Mouse (Mus musculus) R1 (cell line): ENCODE results near the gene 5430427O19Rik.

Experiments
- DNase-seq: peaks from one replicate; pipeline ENCODE4 v3.0.0-alpha.2; 2018; ENCODE audit warnings: low read depth, low spot score

5430427O19Rik gene

DNA sequence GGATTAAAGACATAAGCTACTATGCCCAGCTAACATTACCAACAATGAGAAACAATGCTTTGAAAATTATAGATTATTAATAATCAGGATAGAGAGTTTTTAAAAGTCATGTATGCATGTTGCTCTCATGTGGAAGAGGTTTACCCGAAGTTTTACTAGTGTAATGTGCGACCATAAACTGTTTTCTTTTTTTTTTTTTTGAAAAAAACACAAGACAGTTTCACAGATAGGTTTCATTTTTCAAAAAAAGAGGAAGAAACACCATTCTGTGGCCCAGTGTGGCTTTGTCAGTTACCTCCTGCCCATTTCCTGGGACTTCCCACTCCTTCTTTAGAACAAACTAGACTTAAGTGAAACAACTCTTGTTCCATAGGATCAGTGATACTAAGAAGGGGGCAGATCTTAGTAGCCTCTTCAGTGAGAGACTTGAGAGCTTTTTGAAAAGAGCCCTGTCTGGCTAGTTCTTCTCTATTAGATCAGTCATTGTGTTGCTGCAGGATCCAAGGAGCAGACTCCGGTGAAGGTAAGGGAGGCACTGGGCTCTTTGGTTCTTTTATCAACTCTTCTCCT lies at the start of gene 5430427O19Rik:
5430427O19Rik (plus strand) TSS at position 441 of the 570 bp plus-strand sequence.
- no peak for DNase-seq

DNA sequence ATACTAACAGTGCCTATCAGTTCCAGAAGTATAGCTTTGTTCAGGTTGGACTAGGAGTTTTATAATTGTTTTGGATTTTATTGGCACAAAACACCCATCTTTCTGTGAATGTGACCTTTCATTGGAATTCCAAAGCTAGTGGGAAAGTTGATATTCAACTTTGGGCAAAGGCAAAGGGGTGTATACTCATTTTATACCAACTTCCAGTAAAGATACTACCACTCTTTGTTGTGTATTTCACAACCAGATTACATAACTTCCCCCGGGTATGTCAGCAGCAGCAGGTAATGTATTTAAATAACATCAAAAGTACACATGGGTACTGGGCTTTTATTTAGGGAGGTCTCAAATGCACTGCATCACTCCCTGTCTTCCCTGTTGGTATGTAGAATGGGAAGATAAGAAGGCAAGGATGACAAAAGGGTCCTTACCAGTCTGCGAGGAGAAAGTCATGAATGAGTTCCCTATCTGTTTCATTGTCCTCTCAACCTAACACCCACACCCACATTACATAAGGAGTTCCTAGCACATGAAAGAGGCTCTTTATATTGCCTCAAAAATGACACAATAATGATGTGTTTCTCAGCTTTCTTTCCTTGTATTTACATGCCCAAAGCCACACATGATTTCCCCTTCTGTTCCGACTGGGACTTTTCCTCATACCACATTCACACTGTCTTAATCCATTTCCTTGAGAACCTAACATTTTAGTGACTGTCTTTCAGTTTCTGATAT lies 42.3 kb upstream of the 5430427O19Rik start:
- DNase-seq, result no peak

DNA sequence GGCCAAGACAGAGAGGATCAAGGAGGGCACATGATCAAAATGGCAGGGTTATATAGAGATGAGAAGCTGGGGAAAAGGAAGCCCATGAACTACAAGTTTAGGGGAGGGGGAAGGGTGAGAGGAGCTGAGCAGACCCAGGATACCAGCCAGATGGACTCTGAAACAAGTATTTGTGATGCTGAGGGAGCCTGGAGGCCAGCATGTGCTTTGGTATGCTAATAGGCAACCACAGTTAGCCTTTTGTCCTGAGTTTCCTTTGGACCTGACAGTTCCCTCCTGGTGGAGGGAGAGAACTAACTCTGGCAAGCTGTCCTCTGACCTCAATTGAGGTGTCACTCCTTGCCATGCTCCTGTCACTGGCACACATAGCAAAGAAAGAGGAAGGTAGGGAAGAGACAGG lies 41.2 kb upstream of the 5430427O19Rik start:
- DNase-seq, result peak; percentile 53

DNA sequence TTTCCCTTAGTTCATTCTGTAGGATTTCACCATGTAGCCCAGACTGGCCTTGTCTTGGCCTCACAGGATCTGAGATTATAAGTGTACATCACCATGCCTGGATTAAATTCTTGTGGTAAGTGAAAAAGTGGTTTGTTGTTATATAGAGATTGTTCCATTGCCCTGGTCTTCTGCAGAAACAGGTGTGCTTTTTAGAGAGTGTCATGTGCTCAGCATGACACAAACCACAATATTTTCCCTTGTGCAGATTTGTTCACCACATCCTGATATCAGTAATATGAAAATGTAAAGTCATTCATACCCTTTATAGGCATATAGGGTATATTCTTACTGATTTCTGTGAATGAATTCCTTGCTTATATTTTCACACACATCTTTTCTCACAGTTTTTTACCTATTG lies 31.0 kb upstream of the 5430427O19Rik start:
- no peak for DNase-seq

DNA sequence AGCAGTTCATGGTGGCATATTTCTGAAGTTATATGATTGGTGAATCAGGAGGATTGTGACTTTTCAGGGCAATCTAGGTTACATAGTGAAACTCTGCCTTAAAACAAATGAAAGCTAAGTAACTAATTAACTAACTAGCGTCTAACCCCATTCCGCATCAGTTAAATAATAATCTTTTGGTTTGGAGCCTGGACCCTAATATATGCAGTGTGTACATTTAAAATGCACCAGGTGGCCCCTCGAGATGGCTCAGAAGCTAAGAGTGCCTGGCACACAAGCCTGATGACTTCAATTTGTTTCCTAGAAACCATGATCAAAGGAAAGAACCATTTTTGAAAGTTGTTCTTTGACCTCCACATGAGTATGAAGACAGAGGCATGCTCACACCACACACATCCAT lies 14.2 kb upstream of the 5430427O19Rik start:
- DNase-seq, result no peak

DNA sequence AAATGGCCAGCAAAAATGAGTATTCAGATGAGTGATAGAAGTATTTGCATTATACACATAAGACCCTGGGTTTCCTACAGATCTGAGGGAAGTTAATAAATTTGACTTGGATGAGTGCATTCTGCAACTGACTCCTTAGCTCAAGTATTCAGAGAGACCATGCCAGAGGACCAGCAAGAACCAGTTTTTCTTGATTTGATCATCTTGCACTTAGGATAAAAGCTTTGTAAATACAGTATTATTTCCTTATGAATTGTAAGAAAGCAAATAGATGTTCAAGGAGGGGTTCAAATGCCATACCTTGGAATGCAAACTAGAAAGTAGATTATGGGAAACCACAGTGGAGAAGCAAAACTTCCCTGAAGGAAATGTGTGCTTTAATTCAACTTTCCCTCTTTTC lies 13.0 kb upstream of the 5430427O19Rik start:
- no peak for DNase-seq

DNA sequence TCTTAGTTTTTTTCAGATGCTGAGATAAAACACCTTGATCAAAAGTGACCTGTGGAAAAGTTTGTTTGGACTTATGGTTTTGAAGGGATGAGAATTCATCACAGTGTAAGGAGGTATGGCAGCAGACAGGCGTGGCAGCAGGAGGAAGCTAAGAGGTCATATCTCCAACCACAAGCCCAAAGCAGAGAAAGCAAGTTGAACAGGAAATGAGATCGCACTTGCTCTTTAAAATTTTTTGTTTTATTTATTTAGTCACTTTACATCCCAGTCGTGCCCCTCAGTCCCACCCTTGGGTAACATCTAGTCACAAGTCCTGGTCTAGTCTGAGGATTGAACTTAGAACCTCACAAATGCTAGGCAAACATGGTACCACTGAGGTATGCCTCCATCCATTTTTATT lies 2.1 kb upstream of the 5430427O19Rik start:
- no peak for DNase-seq

DNA sequence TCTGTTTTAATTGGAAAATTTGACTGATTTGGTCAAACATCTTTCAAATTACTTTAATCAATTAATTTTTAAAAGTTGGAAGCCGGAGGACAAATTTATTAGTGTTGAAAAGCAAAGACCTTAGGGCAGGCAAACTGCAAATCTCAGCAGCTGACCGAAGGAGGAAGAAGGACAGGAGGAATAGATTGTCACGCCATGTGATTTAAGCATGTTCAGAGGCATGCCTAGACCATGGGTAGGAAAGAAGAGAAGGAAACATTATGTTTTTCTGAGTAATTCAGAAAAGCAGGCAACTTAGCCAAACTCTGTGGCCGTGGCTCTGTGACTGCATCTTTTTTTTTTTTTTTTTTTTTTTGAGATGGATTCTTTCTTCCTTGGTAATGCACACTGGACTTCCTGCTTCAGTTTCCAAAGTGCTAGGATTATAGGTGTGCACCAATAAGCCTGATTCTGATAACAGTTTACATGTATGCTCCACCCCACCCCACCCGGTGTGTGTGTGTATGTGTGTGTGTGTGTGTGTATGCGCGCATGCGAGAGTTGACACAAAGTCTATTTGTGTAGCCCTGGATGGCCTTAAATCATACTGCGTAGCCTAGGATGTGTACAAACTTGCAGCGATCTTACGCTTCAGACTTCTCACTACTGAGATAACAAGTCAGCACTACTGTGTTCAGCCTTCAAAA lies 1.4 kb downstream of the 5430427O19Rik start:
- DNase-seq, result no peak

DNA sequence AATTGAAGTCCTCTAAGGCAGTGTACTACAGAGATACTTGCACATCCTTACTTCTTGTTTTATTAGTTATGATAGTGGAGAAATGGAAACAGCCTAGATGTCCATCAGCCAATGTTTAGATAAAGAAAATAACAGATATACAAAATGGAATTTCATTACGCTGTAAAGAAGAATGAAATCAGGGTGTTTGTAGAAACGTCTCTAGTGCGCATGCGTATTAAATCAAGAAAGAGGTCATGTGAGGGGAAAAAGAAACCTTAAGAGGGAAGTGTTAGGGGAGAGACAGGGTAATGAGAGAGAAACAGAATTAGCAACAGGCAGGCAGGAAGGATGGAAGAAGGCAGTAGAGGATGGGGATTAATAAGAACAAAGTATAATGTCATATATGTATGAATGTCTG lies 4.2 kb downstream of the 5430427O19Rik start:
- no peak for DNase-seq

DNA sequence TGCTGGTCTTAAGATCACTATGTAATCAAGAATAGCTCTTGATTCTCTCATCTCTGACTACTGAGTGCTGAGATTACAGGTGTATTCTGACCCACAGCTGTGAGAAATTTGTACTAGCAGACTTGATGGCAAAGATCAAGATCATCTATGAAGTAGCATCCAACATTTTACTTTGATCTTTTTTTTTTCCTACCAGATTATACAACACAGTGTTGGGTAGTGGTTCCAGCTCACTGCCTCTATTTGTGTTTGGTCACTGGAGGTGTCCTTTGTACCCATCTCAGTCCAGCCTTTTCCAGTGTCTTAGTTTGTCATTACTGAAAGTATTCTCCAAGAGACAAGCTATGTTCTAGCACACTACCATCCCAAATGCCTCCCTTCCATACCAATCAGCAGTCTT lies 5.8 kb downstream of the 5430427O19Rik start:
- DNase-seq, result no peak

DNA sequence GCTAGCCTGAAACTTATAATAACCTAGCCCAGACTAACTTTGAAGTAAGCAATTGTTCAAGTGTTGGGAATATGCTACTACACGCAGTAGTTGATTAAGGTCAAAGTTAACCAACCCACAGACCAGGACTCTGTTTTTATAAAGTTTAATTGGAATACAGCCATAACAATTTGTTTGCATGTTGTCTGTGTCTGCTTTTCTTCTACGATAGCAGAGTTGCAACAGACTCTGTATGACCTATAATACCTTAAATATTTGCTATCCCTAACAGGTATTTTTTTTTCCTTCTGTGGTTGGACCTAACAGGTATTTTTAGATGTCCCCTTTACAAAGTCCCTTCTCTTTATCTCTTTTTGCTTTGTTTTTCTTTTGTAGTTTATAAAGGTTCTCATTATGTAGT lies 7.6 kb downstream of the 5430427O19Rik start:
- DNase-seq, result no peak

DNA sequence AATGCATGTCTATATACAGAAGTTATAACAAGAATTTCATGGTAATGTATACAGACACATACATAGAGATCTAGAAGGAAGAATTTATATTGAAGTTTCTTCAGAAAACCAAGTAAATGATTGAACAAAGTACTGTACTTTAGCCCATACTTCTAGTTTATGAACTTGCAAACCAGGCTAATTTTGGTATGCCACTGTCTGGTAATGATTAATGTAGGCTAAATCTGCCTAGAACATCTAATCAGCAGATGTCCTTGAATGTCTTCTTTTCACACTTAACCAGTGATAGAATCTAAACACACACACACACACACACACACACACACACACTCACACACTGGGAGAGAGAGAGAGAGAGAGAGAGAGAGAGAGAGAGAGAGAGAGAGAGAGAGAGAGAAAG lies 8.1 kb downstream of the 5430427O19Rik start:
- DNase-seq, result no peak

DNA sequence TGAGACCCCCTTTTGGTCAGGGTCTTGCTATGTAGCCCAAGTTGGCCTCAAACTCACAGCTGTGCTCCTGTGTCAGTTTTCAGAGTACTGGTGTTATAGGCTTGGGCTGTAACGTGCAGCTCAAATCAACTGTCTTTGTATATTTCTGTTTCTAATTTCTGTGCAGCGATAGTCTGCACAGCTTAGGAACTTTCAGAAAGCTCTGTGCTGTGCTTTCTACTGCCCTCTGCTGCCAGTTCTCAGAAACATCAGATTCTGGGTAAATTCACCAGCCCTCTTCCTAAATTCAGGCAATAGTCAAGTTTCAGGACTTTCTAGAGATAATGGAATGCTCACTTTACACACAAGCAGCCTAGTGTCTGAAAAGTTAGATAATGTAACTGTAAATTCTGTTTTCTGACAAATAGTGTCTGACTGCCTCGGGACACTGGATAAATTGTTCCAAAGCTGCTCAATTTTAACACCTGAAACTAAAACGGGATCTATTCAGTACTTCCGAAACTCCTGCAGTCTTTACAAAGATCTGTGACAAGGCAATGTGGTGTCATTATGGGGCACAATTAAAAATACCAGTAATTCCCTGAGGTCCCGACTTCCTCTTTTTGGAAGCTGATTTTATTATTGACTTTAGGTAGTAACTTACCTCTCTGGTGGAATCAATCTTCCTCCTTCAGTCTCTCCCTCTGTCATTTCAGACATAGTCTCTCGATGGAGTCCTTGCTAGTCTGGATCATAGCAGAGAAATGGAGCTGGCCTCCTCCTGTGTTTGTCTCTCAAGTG lies 9.2 kb downstream of the 5430427O19Rik start:
- DNase-seq, result peak; percentile 31

DNA sequence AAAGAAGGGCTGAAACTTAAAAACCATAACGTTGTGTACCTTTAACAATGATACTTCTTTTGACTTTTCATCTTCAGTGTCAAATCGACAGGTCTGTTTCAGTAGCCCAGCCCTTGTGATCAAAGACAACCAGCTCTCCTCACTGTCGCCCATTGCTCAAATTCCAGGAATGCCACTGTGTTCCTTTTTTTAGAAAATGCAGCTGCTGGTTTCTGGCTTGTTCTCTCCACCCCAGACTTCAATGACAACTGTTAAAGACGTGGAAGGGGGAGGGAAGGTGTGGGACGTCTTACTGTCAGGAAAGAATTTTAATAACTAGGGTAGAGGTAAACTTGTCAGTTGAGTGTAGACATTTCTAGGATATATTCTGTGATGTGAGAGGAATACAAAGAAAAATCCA lies 16.5 kb downstream of the 5430427O19Rik start:
- DNase-seq, result peak; percentile 10

DNA sequence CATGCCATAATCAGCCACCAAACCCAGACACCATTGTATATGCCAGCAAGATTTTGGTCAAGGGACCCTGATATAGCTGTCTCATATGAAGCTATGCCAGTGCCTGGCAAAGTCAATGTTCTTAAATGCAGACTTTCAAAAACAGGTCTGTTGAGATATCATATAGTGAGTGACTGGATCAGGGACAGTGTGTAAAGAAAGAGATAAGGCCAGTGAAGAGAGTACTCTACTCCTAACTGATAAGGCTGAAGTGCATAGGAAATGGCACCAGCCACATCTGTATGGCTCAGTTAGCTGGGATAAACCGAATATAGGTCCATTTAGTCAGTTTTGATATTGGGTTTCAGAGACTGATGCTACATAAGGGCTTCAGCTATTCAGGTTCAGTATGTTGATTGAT lies 31.0 kb downstream of the 5430427O19Rik start:
- DNase-seq, result no peak

DNA sequence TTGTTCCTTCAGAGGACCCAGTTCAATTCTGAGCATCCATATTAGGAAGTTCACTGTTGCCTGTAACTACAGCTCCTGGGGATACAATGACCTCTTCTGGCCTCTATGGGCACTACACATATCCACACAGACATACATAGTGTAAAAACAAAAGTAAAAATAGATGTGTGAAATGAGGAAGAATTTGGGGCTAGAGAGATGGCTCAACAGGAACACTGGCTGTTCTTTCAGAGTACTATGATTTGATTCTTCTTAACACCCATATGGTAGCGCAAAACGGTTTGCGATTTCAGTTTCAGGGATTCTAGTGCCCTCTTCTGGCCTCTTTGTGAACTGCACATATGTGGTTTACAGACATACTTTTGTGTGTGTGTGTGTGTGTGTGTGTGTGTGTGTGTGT lies 48.9 kb downstream of the 5430427O19Rik start:
- DNase-seq, result peak; percentile 38

DNA sequence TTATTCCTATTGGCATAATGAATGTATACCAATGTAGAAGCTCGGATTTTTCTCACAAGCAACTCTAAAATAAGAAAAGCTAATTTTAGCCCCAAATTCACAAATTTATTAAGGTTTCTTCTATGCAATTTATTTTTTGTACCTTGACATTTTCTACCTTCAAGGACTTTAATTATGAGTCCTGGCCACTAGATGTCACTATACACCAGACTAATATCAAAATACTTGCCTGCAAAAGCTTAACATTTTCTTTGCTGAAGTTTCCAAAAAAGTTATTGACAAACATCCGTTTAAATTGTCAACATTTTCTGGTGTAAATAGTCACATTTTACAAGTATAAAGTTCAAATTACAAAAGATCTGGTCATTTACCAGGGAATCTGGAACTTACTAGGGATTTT lies 62.8 kb downstream of the 5430427O19Rik start:
- DNase-seq, result peak; percentile 7
